Mouse (Mus musculus): ENCODE measurements around the gene Gm6882. TPM values are rescaled to one million over a fixed set of nuclear protein-coding genes. Genes with fewer than 3 reads are reported as not detected.

Gene Gm6882
- not detected for polyA plus RNA-seq (2015; fragmentation: Illumina TruSeq; extraction: RNeasy Lipid Tissue Mini Kit (QIAGEN cat#74804); ENCODE audit: low read depth, low replicate concordance)

GRCm38 (mm10) chr7:21432645-21433044 lies at the start of gene Gm6882:
Gm6882 (minus strand) TSS chr7:21432745.

Other genes with a start within 250 kb of the Gm6882 start
- gene Gm5157, start 242.3 kb downstream of the Gm6882 start, polyA plus RNA-seq (2015; fragmentation: Illumina TruSeq; extraction: RNeasy Lipid Tissue Mini Kit (QIAGEN cat#74804); ENCODE audit: low read depth, low replicate concordance): not detected
- not detected for gene Vmn1r124, start 172.1 kb downstream of the Gm6882 start, polyA plus RNA-seq (2015; fragmentation: Illumina TruSeq; extraction: RNeasy Lipid Tissue Mini Kit (QIAGEN cat#74804); ENCODE audit: low read depth, low replicate concordance)
- gene Vmn1r125, start 160.6 kb downstream of the Gm6882 start, polyA plus RNA-seq (2015; fragmentation: Illumina TruSeq; extraction: RNeasy Lipid Tissue Mini Kit (QIAGEN cat#74804); ENCODE audit: low read depth, low replicate concordance): not detected
- not detected for gene Vmn1r126, start 131.3 kb downstream of the Gm6882 start, polyA plus RNA-seq (2015; fragmentation: Illumina TruSeq; extraction: RNeasy Lipid Tissue Mini Kit (QIAGEN cat#74804); ENCODE audit: low read depth, low replicate concordance)
- not detected for gene Vmn1r127, start 112.9 kb downstream of the Gm6882 start, polyA plus RNA-seq (2015; fragmentation: Illumina TruSeq; extraction: RNeasy Lipid Tissue Mini Kit (QIAGEN cat#74804); ENCODE audit: low read depth, low replicate concordance)
- not detected for gene Vmn1r128, start 83.4 kb downstream of the Gm6882 start, polyA plus RNA-seq (2015; fragmentation: Illumina TruSeq; extraction: RNeasy Lipid Tissue Mini Kit (QIAGEN cat#74804); ENCODE audit: low read depth, low replicate concordance)
- not detected for gene Vmn1r129, start 71.5 kb downstream of the Gm6882 start, polyA plus RNA-seq (2015; fragmentation: Illumina TruSeq; extraction: RNeasy Lipid Tissue Mini Kit (QIAGEN cat#74804); ENCODE audit: low read depth, low replicate concordance)
- gene Vmn1r130, start 79.0 kb upstream of the Gm6882 start, polyA plus RNA-seq (2015; fragmentation: Illumina TruSeq; extraction: RNeasy Lipid Tissue Mini Kit (QIAGEN cat#74804); ENCODE audit: low read depth, low replicate concordance): not detected
- not detected for gene Vmn1r131, start 113.3 kb upstream of the Gm6882 start, polyA plus RNA-seq (2015; fragmentation: Illumina TruSeq; extraction: RNeasy Lipid Tissue Mini Kit (QIAGEN cat#74804); ENCODE audit: low read depth, low replicate concordance)
- gene Vmn1r132, start 181.3 kb upstream of the Gm6882 start, polyA plus RNA-seq (2015; fragmentation: Illumina TruSeq; extraction: RNeasy Lipid Tissue Mini Kit (QIAGEN cat#74804); ENCODE audit: low read depth, low replicate concordance): not detected

Measured in brain, adult 10 weeks (tissue).